In the genomic region with DNA sequence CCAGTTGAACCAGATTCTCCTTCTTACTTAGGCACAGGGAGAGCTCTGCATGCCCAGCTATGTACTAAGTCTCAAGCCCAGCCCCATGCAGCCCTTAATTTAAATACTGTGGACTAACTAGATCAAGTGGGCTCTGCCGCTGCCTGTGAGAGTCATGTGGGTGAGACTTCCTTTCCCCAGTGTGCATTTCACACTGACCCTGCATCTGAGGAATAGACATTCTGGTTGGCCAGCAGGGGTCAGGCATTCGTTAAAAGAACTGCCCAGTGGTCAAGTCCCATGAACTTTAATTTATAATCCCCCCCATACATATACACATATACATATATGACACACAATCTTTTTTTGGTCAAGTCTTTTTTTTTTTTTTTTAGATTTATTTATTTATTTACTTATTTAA, we compare ENCODE assay signal across 13 mouse cellular contexts. TPM values are rescaled to one million over a fixed set of nuclear protein-coding genes. Genes with fewer than 3 reads are reported as not detected.
DNase-seq lines count a peak whose midpoint lies in the region; ATAC-seq and TF ChIP-seq lines count a peak whose summit lies in the region.
"Had no signal": no experiment of that assay in that cellular context is flagged by ENCODE, and none has a peak within 500 bp of the region (broad histone marks: within the 10 kb centered on the region; RNA-seq: fewer than 3 reads in every experiment).

No protein-coding gene starts in this region.

- TF ChIP-seq CTCF in kidney, adult 2 months (conservative IDR thresholded peaks at IDR 0.05; ENCODE audit: insufficient read depth, insufficient read length, low read depth, low read length): peak; percentile 40; the same call in 1 of the 2 replicates
- TF ChIP-seq CTCF in CH12.LX (conservative IDR thresholded peaks at IDR 0.05 in 1 of 2, IDR thresholded peaks at IDR 0.05 in 1 of 2; ENCODE audit: low read depth in 2 of 2, low read length in 2 of 2): peak in 1 of 2 experiments; percentile 63; a peak in 2 of 4 replicates
- TF ChIP-seq CTCF in lung, postnatal 0 days (IDR thresholded peaks at IDR 0.05): peak; percentile 66

- H3K4me1 ChIP-seq in kidney, adult 2 months (ENCODE audit: control insufficient read depth, insufficient read depth, low read length): no peaks in the 10 kb centered on the region
- peaks cover 0 to 17% of the 10 kb centered on the region in 2 experiments; a peak in 3 of 4 replicates for H3K4me1 ChIP-seq in CH12.LX (ENCODE audit: control insufficient read depth in 1 of 2, insufficient read depth in 2 of 2)
- H3K4me1 ChIP-seq in lung, postnatal 0 days (ENCODE audit: insufficient read depth, low read depth, low read length): peaks cover 25% of the 10 kb centered on the region

- no peak for TF ChIP-seq POLR2A in kidney, adult 2 months (IDR thresholded peaks at IDR 0.05; ENCODE audit: low read depth, low read length)
- TF ChIP-seq POLR2A in CH12.LX (IDR thresholded peaks at IDR 0.05; ENCODE audit: low read depth, low read length): no peak

- DNase-seq in kidney, adult 2 months: no peak
- DNase-seq in kidney, adult 18-20 months: no peak
- DNase-seq in 3T3-L1 (ENCODE audit: low read depth, low spot score) (peak; percentile 12), CH12.LX (ENCODE audit: extremely low read depth) (no peak)
- DNase-seq in lung, postnatal 0 days (ENCODE audit: low spot score): peak; percentile 72
- DNase-seq in left cerebral cortex, adult 9 months (ENCODE audit: low spot score in 2 of 2): no peak
- DNase-seq in testis, postnatal 10 days (ENCODE audit: low spot score): no peak
- DNase-seq: cerebellum, postnatal 36 days; gastrocnemius, postnatal 14 days; left cerebral cortex, postnatal 4 days; thymus, postnatal 4 days had no signal

- no peaks in the 10 kb centered on the region for H3K9me3 ChIP-seq in CH12.LX (replicated peaks; ENCODE audit: low read length)
- H3K9me3 ChIP-seq in lung, postnatal 0 days (ENCODE audit: low read length): no peaks in the 10 kb centered on the region
- H3K9me3 ChIP-seq: hindbrain, embryonic 10.5 days had no signal

- dilution Hi-C loops in CH12.LX (cut with MboI; ENCODE audit: extremely low pct_ligation_motif_present, extremely low pct_unique_long_range_greater_than_20kb, low sequenced_read_pairs): no loop called here

- H3K4me3 ChIP-seq in kidney, adult 2 months (ENCODE audit: insufficient read depth, low read depth, low read length): no peak overlapping the region
- no peak overlapping the region for H3K4me3 ChIP-seq in CH12.LX (replicated peaks in 1 of 3; ENCODE audit: low read depth in 2 of 3, low read length in 2 of 3, poor library complexity in 1 of 3)
- H3K4me3 ChIP-seq in lung, postnatal 0 days (ENCODE audit: low read depth, low read length): no peak overlapping the region
- H3K4me3 ChIP-seq: hindbrain, embryonic 10.5 days had no signal

- in situ Hi-C loops in CH12.LX (cut with MboI; ENCODE audit: low pct_ligation_motif_present, low pct_unique_long_range_greater_than_20kb, low sequenced_read_pairs): no loop called here

- H3K27me3 ChIP-seq in kidney, adult 2 months (replicated peaks; ENCODE audit: control insufficient read depth, insufficient read depth, low read length): no peaks in the 10 kb centered on the region
- H3K27me3 ChIP-seq in CH12.LX (replicated peaks): no peaks in the 10 kb centered on the region
- no peaks in the 10 kb centered on the region for H3K27me3 ChIP-seq in lung, postnatal 0 days (replicated peaks; ENCODE audit: insufficient read depth, low read length)

- H3K36me3 ChIP-seq in kidney, adult 2 months (ENCODE audit: control insufficient read depth, insufficient read depth, low read length): no peaks in the 10 kb centered on the region
- H3K36me3 ChIP-seq in CH12.LX (replicated peaks in 1 of 2; ENCODE audit: control insufficient read depth in 1 of 2, insufficient read depth in 1 of 2, low read length in 1 of 2): peaks cover 38 to 89% of the 10 kb centered on the region in 2 experiments
- H3K36me3 ChIP-seq in lung, postnatal 0 days (ENCODE audit: insufficient read depth, low read length): no peaks in the 10 kb centered on the region

- H3K27ac ChIP-seq in kidney, adult 2 months (ENCODE audit: insufficient read depth, low read depth, low read length): no peak overlapping the region
- no peak overlapping the region for H3K27ac ChIP-seq in CH12.LX (ENCODE audit: insufficient read depth, low read depth)
- H3K27ac ChIP-seq in lung, postnatal 0 days (ENCODE audit: low read length): peak overlapping the region; percentile 59
- H3K27ac ChIP-seq: hindbrain, embryonic 10.5 days; macrophage had no signal

- ATAC-seq in lung, postnatal 0 days: peak; percentile 47

- H3K79me2 ChIP-seq in CH12.LX (replicated peaks; ENCODE audit: control insufficient read depth, extremely low read depth, insufficient read depth, poor library complexity, severe bottlenecking): peaks cover 69% of the 10 kb centered on the region

- peak; percentile 31 for TF ChIP-seq RAD21 in CH12.LX (IDR thresholded peaks at IDR 0.05; ENCODE audit: low read depth, low read length)

- no peak overlapping the region for H3K4me2 ChIP-seq in CH12.LX (ENCODE audit: insufficient read depth, low read depth, poor library complexity, severe bottlenecking)
- H3K4me2 ChIP-seq in lung, postnatal 0 days (replicated peaks; ENCODE audit: low read depth, low read length): no peak overlapping the region

- no peak overlapping the region for H3K9ac ChIP-seq in CH12.LX (ENCODE audit: insufficient read depth, low read depth)
- no peak overlapping the region for H3K9ac ChIP-seq in lung, postnatal 0 days (replicated peaks; ENCODE audit: low read depth)

- no peak for TF ChIP-seq EP300 in CH12.LX (IDR thresholded peaks at IDR 0.05; ENCODE audit: low read length)
- TF ChIP-seq EP300 in lung, postnatal 0 days (IDR thresholded peaks at IDR 0.05): no peak

- 47% methylated on average over 2 of the region's 2 CpGs for WGBS in kidney, adult 2 months
- 27% methylated on average over 2 of the region's 2 CpGs for WGBS in lung, postnatal 0 days

TF ChIP-seq in CH12.LX, 34 proteins besides CTCF, POLR2A, EP300 and RAD21:
- TF ChIP-seq MEF2A (IDR thresholded peaks at IDR 0.05; ENCODE audit: borderline replicate concordance, low read depth, low read length) (no peak), MXI1 (IDR thresholded peaks at IDR 0.05; ENCODE audit: low read depth, low read length) (no peak), TCF12 (IDR thresholded peaks at IDR 0.05; ENCODE audit: low read depth, low read length) (no peak), SMC3 (IDR thresholded peaks at IDR 0.05; ENCODE audit: low read depth, low read length) (peak; percentile 33), PAX5 (IDR thresholded peaks at IDR 0.05; ENCODE audit: low read length) (no peak), KAT2A (IDR thresholded peaks at IDR 0.05; ENCODE audit: insufficient replicate concordance, low read length) (no peak)

RNA-seq across cellular contexts. Expression of a gene that starts 15.7 kb away (rescaled TPM):
- 6.6 and 7.0 TPM in 2 replicates for polyA plus RNA-seq in kidney, adult 2 months (2012; rRNA removed)
- total RNA-seq in CH12.LX (2012; rRNA removed): 17.6 and 17.8 TPM in 2 replicates
- total RNA-seq in CH12.LX (2014; rRNA removed): 25.0 and 25.7 TPM in 2 replicates
- polyA plus RNA-seq in CH12.LX (2012; ENCODE audit: insufficient read length, low read depth): 26.0 and 28.2 TPM in 2 replicates
- 20.1 and 22.6 TPM in 2 replicates for polyA plus RNA-seq in lung, postnatal 0 days (2015; fragmentation: Nextera tagmentation; extraction: Ambion mirVana)

Comparison
In these comparisons a context has a peak if more than half of its experiments do, and no peak if none do; other contexts are left out.
1. DNase-seq: peak in 3T3-L1 (single experiment) and lung, postnatal 0 days (single experiment); none in kidney, adult 2 months (single experiment), kidney, adult 18-20 months (single experiment), CH12.LX (single experiment), left cerebral cortex, adult 9 months (0 of 2) and testis, postnatal 10 days (single experiment).